Mouse (Mus musculus): Measurements from ENCODE around the gene Dlgap1.
"Not testable (repeated sequence)": the region's sequence is repeated elsewhere in the genome, so short reads cannot be mapped to it uniquely, and the experiment has no call there.

Gene Dlgap1

DNA sequence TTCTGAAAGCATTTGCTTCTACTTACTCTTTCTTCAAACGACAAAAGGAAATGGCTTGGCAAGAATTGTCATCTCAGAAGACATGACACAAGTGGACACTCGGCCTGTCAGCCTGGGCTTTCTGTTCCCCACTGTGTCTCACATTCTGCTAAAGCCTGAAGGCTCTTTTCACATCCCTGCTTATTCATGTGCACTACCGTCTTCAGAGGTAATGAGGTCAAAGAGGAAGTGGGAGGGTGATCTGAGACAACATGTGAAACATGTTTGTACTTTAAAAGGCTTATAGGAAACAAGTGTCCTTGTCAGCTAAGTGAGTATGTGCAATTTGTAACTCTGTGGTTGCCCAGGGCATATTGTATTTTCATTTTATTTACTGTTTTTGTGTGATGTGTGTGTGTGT is 557.1 kb downstream of the Dlgap1 start:
- in situ Hi-C loops (cut with MboI, MseI): loop anchor here (5.0 kb wide), 1 partner anchor 161 kb away; no protein-coding TSS in a partner anchor

DNA sequence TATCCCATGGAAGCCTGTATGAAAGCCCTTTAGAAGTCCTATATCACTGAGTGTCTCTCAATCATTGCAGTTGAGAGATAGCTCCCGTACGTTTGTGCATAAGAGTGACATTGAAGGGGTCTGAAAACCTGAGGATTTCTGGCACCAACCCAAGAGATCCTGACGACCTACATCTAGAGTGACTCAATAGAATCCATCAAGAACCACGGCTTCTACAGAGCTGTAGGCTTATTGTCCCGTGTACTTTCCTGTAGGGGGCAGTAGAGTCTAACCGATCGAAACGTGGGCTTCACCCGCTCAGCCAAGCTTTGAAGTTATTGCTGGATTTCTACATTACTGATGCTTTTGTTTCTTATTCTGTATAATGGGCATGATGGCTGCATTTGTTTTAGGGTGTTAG is 558.2 kb downstream of the Dlgap1 start:
- in situ Hi-C loops (cut with MboI, MseI): loop anchor here (5.0 kb wide), 1 partner anchor 160 kb away; no protein-coding TSS in a partner anchor

DNA sequence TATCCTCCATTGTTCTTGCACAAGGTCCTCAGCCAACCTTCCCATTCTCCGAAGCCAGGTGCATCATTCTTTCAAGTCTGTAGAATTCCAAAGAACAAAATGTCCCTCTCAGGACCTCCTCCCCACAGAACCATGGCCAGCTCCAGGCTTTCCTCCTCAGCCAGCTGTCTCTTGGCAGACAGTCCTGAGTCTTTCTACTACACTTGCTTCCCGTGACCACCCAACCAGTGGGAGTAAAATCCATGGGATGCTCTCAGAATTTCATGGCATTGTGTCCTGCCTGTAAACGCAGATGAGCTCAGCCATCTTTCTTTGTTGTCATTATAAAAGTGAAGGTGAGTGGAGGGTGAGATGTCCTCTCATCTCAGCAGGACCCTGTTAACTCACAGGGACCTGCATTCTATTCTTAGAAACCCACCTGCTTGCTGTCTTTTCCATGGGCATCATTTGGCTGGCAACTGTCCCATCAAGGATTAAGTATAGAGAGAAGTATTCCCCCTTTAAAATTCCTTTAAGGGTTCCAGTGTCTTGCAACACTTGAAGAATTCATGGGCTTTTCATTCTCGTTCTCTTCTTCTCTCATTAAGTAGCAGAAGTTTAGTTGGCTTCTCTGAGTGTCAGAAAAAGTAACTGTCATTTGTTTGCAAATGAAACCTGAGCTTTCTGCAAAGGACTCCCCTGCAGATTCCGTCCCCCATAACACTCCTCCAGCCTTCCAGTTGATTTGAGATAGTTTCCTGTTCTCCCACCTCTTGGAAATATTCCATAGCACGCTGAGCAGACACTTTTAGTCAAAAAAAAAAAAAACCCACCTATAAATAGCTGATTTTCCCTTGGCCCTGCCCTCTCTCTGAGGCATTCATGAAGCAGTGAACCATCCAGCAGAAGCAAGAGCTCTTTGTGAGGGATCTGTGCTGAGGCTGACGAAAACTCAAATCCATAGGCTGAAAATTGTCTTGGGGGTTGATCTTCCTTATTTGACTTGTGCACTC is 559.6 kb downstream of the Dlgap1 start:
- in situ Hi-C loops (cut with MboI, MseI): loop anchor here (5.0 kb wide), 1 partner anchor 159 kb away; no protein-coding TSS in a partner anchor

DNA sequence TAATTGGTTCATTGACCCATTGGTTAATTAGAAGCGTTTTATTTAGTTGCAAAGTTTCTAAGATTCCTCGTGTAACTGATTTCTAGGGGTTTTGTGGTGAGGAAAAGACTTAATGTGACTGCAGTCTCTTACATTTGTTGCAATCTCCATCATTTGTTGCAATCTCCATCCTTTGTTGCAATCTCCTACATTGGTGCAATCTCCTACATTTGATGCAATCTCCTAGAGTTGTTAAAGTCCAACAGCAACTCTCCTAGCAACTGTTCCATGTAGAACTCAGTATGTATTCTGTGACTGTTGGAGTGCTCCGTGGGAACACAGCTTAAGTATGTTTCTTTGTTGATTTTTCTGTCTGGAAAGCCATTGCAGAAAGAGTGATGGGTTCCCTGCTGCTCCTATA is 565.4 kb downstream of the Dlgap1 start:
- in situ Hi-C loops (cut with MboI, MseI): no loop called here

DNA sequence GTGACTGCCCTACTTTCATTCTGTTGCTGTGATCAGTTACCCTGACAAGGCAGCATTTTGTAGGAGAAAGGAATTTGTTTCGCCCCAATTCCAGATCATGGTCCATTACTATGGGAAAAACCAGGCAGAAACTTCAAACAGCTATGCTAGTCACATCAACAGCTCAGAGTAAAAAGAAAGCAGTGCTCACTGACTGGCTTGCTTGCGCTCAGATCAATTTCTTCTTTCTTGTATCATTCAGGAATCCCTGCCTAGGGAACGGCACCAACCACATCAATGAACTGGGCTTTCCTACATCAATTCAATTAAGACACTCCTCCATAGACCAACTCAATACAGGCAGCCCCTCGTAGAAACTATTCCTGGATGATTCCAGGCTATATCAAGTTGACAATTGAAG is 572.9 kb downstream of the Dlgap1 start:
- in situ Hi-C loops (cut with MboI, MseI): no loop called here

DNA sequence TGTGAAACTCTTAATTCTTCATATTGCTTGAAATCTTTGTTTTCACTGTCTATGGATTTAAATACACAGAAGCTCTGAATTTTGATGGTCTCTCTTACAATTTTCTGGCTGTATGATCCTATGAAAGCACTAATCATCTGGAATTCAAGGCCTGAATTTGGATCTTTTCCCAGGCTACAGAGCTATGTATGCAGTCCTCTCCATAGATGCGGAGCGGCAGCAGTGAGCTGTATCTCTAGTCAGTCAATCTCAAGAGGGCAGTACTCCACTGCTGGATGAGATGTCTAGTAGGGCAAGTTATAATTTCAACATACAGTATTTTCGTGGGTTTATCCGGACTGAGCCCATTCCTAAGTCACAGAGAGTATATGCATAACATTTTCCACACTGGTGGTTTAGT is 581.9 kb downstream of the Dlgap1 start:
- in situ Hi-C loops (cut with MboI, MseI): no loop called here

DNA sequence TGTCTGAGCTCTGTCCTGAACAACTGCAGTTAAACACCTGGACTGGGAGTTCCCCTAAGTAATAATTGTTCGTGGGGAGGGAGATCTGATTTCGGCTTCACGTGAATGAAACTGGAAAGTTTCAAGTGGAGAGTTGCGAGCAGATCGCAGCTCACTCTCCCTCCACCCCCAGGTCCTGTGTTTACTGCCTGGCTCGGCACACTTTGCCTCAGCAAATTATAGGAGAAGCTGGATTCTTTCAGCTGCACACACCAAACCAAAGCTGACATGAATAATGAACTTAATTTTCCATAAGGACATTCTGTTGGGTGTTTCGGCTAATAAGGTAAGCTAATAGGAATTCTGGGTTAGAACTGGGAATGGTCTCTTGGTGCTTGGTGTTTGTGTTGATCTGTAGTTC is 592.7 kb downstream of the Dlgap1 start:
- in situ Hi-C loops (cut with MboI, MseI): no loop called here

DNA sequence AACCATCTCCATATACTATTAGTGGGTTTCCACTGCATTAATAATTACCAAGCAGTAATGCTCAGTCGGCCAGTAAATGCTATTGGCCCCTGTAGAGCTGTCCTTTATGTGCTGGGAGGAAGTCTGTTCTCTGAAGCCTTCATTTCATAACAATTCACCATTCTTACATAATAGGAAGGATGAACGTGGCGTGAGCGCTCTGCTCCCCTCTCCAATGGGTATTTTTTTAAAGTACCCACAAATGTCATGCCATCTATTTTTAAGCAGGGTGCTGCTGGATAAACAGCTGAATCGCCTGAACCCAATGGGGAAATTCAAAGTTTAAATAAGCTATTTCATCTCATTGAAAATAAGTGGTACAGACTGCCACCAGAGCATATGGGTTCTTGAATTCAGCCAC is 602.0 kb downstream of the Dlgap1 start:
- in situ Hi-C loops (cut with MboI, MseI): no loop called here

DNA sequence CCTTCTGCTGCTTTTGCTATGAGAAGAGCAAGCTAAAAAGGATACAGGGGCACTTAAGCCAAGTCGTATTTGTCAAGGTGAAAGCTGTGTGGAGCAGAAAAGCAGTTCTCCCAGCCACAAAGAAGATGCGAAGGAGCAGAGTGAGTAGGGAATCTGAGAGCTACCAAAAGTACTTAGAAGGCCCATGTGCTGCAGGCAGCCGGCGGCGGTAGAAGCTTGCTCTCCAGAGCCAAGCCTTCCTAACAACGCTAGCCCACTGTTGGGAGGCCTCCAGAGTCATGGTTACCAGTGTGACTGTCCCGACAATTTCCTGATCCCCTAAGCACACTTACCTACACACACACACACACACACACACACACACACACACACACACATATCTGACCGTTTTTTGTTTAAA is 614.2 kb downstream of the Dlgap1 start:
- in situ Hi-C loops (cut with MboI, MseI): no loop called here

DNA sequence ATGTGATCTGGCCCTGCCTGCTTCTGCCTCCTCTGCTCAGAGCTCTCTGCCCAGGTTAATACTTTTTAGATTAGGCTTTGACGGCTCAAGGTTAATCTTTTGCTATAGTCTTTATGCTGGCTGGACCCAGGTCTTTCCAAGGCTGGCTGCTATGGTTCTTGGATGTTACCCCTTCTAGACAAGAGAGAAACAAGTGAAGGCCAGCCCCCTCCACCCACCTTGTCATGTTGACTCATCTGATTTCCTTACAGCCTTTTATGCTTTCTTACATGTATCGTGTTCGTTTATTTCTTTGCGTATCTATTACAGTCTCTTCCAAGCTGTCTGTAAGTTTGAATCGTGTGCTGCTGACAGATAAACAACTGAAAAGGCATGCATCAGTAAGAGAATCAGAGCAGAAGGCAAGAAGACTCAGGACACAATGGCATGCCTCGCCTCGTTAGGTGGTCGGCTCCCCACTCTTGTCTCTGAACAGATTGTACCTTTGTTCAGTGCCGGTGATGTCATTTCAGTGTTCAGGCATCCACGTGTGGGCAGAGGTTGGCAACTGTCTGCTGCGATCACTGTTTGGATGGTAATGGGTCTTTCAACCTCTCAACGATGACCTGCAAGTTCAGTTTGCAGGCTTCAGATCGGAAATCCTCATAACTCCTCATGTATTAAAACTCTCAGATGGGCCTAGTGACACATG is 618.0 kb downstream of the Dlgap1 start:
- in situ Hi-C loops (cut with MboI, MseI): no loop called here

DNA sequence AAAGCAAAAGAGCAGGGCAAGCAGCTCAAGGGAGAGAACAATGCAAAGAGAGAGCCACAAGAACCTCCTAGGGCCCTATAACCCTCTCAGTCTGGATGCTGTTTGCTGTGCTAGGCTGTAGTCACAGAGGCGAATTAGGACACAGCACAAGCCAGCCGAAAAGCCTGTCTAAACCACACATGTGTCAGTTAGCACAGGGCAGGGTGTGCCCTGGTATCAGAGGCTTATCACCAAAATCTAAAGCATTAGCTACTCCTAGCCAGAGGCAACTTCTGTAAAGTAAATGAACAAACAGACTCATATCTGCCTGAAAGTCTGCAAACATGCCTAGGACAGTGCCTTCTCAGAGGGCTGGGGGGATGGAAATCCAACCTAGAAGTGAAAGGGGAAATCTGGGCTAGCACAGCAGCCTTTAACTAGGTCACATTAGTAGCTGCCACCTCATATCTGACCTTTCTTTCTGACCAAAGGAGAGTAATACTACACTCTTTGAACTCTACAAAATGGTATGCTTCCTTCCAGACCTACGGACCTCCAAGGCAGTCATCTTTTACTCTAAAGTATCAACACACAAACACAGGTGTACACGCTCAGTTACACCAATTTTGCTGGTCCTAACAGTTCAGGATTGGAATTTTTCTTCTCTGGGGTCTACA is 619.2 kb downstream of the Dlgap1 start:
- in situ Hi-C loops (cut with MboI, MseI): not testable (repeated sequence)

DNA sequence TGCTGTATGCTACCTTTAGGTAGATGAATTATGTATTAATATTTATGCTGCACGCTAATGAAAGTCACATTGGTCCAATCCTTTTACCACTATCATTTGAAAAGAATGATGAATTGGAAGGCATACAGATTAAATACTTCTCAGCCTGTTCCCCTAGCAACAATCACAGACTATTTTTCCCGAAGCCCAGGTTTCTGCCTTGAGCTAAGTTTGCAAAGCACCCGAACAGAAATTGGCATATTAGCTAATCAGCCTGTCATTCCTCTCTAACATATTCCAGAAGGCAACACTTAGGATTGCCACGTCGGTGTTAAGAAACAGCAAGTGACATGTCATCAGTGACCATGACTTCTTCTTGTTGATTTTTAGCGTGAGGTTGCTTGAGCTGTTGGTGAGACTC is 619.8 kb downstream of the Dlgap1 start:
- in situ Hi-C loops (cut with MboI, MseI): no loop called here

DNA sequence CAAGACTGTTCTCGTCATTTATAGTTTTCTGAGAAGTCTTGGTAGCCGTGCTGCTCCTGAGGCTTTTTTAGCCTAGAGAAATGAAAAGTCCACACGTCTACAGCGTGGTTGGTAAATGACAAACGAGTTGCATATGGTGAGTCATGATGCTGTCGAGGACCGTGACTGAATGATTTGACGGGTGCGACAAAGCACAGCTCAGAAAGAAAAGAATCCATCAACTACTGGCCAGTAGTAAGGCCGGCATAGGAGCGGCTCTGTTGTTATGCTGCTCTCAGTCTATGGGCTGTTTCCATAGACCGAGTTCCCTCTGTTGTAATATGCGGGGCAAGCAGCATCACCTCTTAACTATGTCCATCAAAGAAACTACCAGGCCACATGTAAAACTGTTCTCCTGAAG is 620.3 kb downstream of the Dlgap1 start:
- in situ Hi-C loops (cut with MboI, MseI): no loop called here

DNA sequence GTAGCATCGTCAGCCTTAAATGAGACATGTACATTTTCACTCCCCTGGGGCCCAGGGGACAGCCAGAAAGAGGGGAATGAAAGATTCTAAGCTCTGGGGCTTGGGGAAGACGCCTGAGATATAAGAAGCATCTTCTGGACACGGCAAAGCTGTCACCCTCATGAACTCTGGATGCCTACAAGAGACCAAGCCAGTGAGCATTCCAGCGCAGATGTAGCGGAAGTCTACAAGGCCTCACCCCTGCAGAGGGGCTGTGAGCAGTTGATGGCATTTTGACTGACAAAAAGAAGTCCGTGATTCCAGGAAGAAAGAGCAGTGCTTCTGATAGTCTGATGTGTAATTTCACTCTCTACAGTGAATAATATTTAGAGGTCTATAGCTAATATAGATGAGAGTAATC is 621.6 kb downstream of the Dlgap1 start:
- in situ Hi-C loops (cut with MboI, MseI): loop anchor here (10.0 kb wide), 2 partner anchors 974 to 1814 kb away; no protein-coding TSS in a partner anchor

DNA sequence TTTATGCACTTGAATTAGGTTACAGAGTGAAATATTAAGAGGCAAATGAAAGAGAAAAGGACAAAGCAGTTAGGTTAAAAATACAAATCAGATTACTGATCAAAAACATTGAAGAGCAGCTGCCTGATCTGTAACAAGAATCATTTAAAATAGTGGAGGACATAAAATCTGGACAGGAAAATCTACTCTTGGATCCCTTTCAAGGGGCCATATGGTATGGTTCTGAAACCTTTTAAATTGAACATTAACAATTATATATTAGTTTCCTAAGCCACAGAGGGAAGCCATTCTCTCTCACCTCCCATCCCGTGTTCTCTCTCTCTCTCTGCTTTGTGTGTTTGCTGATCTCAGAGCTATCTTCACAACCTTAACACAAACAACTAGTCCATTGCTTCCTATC is 625.4 kb downstream of the Dlgap1 start:
- in situ Hi-C loops (cut with MboI, MseI): loop anchor here (10.0 kb wide), 2 partner anchors 971 to 1811 kb away; no protein-coding TSS in a partner anchor

DNA sequence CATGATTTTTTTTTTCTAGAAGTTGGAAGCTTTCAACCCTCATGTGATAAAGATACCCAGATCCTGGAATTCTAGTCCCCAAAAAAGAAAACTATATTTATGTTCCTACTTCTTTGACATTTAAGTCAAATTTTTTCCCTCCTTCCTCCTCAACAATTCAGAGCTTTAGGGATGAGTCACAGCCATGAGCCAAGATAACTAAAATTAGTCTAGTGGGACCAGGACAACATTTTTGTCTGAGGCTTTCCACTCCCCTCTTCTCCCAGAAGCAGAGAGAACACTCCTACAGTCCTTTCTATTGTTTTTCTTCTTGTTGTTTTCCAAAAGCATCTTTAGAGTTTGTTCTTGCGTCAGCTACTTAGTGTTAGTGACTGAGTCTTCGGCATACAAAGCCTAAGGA is 627.5 kb downstream of the Dlgap1 start:
- in situ Hi-C loops (cut with MboI, MseI): loop anchor here (10.0 kb wide), 2 partner anchors 968 to 1808 kb away; no protein-coding TSS in a partner anchor

DNA sequence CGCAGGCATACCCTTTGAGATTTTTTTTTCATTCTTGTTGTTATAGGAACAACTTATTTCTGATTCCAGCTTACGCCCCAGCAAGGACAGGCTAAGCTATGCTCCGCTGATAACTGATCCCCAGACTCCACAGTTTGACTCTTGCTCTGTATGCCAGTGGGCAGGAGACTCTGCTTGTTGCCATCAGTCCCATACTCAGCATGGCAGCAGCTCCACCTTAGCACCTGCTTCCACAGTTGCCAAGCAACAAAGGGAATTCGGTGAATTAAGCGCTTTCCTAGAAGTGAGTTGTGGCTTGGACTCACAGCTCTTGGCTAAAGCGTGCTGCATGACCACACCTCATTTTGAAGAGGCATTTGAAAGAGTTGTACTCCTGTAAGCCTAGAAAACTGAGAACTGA is 631.6 kb downstream of the Dlgap1 start:
- in situ Hi-C loops (cut with MboI, MseI): no loop called here

DNA sequence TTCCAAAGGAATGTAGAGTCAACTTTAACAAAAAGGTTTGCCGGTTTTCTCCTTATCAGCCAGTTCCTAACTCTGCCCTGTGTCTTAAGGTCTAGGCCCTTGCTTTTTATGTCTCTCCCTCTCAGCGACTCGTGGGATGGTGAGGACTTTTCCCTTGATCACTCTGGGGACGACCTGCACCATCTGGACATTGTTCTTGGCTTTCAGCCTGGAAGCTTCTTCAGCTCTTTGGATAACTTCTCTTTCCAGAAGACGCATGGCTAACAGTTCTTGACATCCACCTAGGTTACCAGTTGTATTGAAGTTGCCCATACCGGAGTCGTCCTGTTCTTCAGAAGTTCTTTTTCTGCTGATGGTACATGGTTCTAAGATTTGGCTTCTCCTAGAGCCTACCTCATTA is 633.2 kb downstream of the Dlgap1 start:
- in situ Hi-C loops (cut with MboI, MseI): no loop called here

DNA sequence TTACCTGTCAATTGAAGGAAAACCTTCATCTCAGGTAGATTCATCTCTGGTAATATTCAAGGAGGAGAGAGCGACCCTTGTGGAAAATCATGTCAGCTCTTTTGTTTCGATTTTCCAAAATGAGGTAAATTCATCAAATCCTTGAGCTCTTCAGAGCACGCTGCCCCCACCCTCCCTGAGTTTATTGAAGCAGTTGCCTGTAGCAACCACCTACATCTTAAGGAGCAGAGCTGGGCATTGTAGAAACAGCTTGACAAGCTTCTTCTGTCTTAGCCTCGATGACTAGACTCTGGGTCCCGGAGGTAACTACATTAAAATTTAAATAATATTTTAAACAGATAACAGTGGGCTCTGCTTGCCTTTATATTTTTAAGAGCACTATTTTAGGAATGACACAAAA is 636.8 kb downstream of the Dlgap1 start:
- in situ Hi-C loops (cut with MboI, MseI): no loop called here

DNA sequence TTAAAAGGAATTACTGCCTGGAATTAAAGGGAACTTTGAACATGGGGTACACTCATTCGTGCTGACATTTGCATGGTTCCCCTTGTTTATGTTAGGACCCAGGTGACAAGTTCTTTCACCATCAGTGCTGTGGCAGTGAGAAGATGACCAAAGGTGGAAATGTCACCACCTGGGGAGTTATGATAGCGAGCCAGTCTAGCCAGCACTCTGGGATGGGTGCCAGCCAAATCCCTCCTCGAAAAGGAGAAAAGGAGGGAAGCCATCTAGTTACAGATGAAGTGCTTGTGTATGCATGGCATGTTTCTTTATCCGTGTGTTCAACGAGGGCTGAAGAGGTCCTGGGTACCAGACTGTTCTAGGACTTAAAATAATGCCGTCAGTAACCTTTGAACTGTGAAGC is 643.3 kb downstream of the Dlgap1 start:
- in situ Hi-C loops (cut with MboI, MseI): no loop called here

DNA sequence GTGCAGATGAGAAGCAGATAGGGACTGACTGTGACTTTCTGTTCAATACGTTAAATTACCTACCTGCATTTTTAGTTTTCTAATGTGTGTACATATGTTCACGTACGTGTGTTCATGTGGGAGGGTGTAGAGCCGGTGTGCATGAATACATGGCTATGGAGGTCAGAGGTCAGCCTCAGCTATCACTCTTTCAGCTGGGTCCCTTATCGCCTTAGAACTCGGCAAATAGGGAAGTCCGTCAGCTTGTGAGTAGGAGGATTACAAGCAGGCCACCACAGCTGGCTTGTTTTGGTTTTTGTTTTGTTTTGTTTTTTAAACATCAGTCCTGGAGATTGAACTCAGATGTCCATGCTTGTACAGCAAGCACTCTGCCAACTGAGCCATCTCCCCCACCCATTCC is 645.0 kb downstream of the Dlgap1 start:
- in situ Hi-C loops (cut with MboI, MseI): no loop called here
